25 mouse cellular contexts compared by ENCODE assay signal in the genomic region with DNA sequence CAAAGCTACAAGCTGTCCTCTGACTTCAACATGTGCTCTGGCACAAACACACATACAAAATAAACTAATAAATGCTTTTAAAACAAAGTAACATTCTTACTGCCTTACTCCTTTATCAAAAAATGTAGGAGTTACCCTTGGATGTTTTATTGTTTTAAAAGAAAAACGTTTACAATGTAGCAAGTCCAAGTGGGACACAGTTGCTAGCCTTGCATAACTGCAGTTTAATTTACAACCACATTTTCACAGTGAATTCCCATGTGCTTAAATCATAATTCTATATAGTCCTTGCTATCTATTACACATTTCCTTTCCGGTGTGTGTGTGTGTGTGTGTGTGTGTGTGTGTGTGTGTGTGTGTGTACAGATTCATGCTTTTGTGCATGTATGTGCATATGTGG. TPM values are rescaled to one million over a fixed set of nuclear protein-coding genes. Genes with fewer than 3 reads are reported as not detected.
A peak's percentile ranks its signal among the peaks of the same experiment; 100 is the strongest.
DNase-seq lines count a peak whose midpoint lies in the region; ATAC-seq and TF ChIP-seq lines count a peak whose summit lies in the region.
"Had no signal": no experiment of that assay in that cellular context is flagged by ENCODE, and none has a peak within 500 bp of the region (broad histone marks: within the 10 kb centered on the region; RNA-seq: fewer than 3 reads in every experiment).

No protein-coding gene starts in this region.

- no peak overlapping the region for H3K9ac ChIP-seq in forebrain, embryonic 15.5 days (replicated peaks)
- H3K9ac ChIP-seq in kidney, postnatal 0 days (ENCODE audit: low read depth, low read length) = no peak overlapping the region
- no peak overlapping the region for H3K9ac ChIP-seq in midbrain, embryonic 15.5 days
- H3K9ac ChIP-seq: hindbrain, embryonic 15.5 days; intestine, embryonic 15.5 days; stomach, embryonic 15.5 days had no signal

- H3K79me2 ChIP-seq in macrophage (ENCODE audit: inconsistent target) = peaks cover 32% of the 10 kb centered on the region

- no peak for ATAC-seq in forebrain, embryonic 15.5 days (replicated peaks)
- no peak for ATAC-seq in kidney, postnatal 0 days (replicated peaks; ENCODE audit: low FRiP score, low read depth)
- ATAC-seq in midbrain, embryonic 15.5 days (replicated peaks) = no peak
- ATAC-seq: CD4-positive, CD25-positive, alpha-beta regulatory T cell, adult 4 months; forebrain, embryonic 16.5 days; intestine, embryonic 15.5 days; midbrain, embryonic 16.5 days had no signal

- no peak for TF ChIP-seq CTCF in kidney, postnatal 0 days (IDR thresholded peaks at IDR 0.05; ENCODE audit: low read depth)
- TF ChIP-seq CTCF in embryonic fibroblast, embryonic 13.5 days (IDR thresholded peaks at IDR 0.05; ENCODE audit: borderline replicate concordance, insufficient read depth, low read length) = no peak

- 0 out of 2 replicates have a peak, but pooled peaks cover 3% of the 10 kb centered on the region for H3K9me3 ChIP-seq in forebrain, embryonic 10.5 days
- H3K9me3 ChIP-seq in forebrain, embryonic 15.5 days = no peaks in the 10 kb centered on the region
- H3K9me3 ChIP-seq in kidney, postnatal 0 days (replicated peaks; ENCODE audit: low read length) = no peaks in the 10 kb centered on the region
- no peaks in the 10 kb centered on the region for H3K9me3 ChIP-seq in midbrain, embryonic 15.5 days
- H3K9me3 ChIP-seq: hindbrain, embryonic 15.5 days; intestine, embryonic 15.5 days; stomach, embryonic 15.5 days had no signal

- no peaks in the 10 kb centered on the region for H3K36me3 ChIP-seq in forebrain, embryonic 10.5 days (replicated peaks)
- H3K36me3 ChIP-seq in forebrain, embryonic 15.5 days = no peaks in the 10 kb centered on the region
- no peaks in the 10 kb centered on the region for H3K36me3 ChIP-seq in kidney, postnatal 0 days (ENCODE audit: insufficient read depth, low read length)
- no peaks in the 10 kb centered on the region for H3K36me3 ChIP-seq in macrophage (ENCODE audit: inconsistent target)
- H3K36me3 ChIP-seq in midbrain, embryonic 15.5 days (replicated peaks) = peaks cover 4% of the 10 kb centered on the region; the same call in 1 of the 2 replicates
- H3K36me3 ChIP-seq: intestine, embryonic 15.5 days; stomach, embryonic 15.5 days had no signal

- H3K27me3 ChIP-seq in forebrain, embryonic 10.5 days (ENCODE audit: poor library complexity, severe bottlenecking) = no peaks in the 10 kb centered on the region
- H3K27me3 ChIP-seq in forebrain, embryonic 15.5 days = no peaks in the 10 kb centered on the region
- no peaks in the 10 kb centered on the region for H3K27me3 ChIP-seq in kidney, postnatal 0 days (ENCODE audit: insufficient read depth, low read length)
- no peaks in the 10 kb centered on the region for H3K27me3 ChIP-seq in midbrain, embryonic 15.5 days (replicated peaks)
- H3K27me3 ChIP-seq: hindbrain, embryonic 15.5 days; intestine, embryonic 15.5 days; stomach, embryonic 15.5 days had no signal

- TF ChIP-seq POLR2A in embryonic fibroblast, embryonic 13.5 days (IDR thresholded peaks at IDR 0.05; ENCODE audit: low read depth, low read length) = no peak

- no peak for DNase-seq in forebrain, embryonic 10.5 days (ENCODE audit: extremely low spot score, low spot score)
- peak; percentile 72 for DNase-seq in kidney, postnatal 0 days (ENCODE audit: low spot score)
- no peak for DNase-seq in kidney, postnatal 36 days
- DNase-seq in embryo, embryonic 9.5 days (ENCODE audit: extremely low spot score) = no peak
- DNase-seq: cerebellum, adult 9-11 months; kidney, postnatal 14 days; liver; lung, adult 18-20 months; lung, postnatal 14 days; right cerebral cortex, postnatal 14 days; thymus, adult 18-20 months; thymus, postnatal 4 days had no signal

- WGBS in forebrain, embryonic 10.5 days = 86% methylated on average over 2 of the region's 2 CpGs
- WGBS in forebrain, embryonic 15.5 days = 73% methylated on average over 2 of the region's 2 CpGs
- WGBS in kidney, postnatal 0 days = 35% methylated on average over 2 of the region's 2 CpGs
- WGBS in macrophage (ENCODE audit: missing documents) = 50% methylated on average over 1 of the region's 2 CpGs
- 88% methylated on average over 2 of the region's 2 CpGs for WGBS in midbrain, embryonic 15.5 days

- peaks cover 17% of the 10 kb centered on the region for H3K4me1 ChIP-seq in forebrain, embryonic 10.5 days
- H3K4me1 ChIP-seq in forebrain, embryonic 15.5 days = no peaks in the 10 kb centered on the region
- peaks cover 14% of the 10 kb centered on the region for H3K4me1 ChIP-seq in kidney, postnatal 0 days (replicated peaks; ENCODE audit: insufficient read depth, low read length)
- H3K4me1 ChIP-seq in embryonic fibroblast, embryonic 13.5 days (ENCODE audit: control insufficient read depth, insufficient read depth, low read length) = peaks cover 20% of the 10 kb centered on the region
- H3K4me1 ChIP-seq in midbrain, embryonic 15.5 days = no peaks in the 10 kb centered on the region
- H3K4me1 ChIP-seq: hindbrain, embryonic 15.5 days; intestine, embryonic 15.5 days; stomach, embryonic 15.5 days had no signal

- 0 out of 2 replicates have a peak overlapping the region, but pooled peaks have one; percentile 68 for H3K27ac ChIP-seq in forebrain, embryonic 10.5 days
- H3K27ac ChIP-seq in forebrain, embryonic 15.5 days (replicated peaks) = no peak overlapping the region
- no peak overlapping the region; the same call in 1 of the 2 replicates for H3K27ac ChIP-seq in kidney, postnatal 0 days
- peak overlapping the region; percentile 88 for H3K27ac ChIP-seq in embryonic fibroblast, embryonic 13.5 days (ENCODE audit: insufficient read depth, low read length)
- H3K27ac ChIP-seq in macrophage = peak overlapping the region; percentile 97
- H3K27ac ChIP-seq in midbrain, embryonic 15.5 days = no peak overlapping the region
- H3K27ac ChIP-seq: hindbrain, embryonic 15.5 days; intestine, embryonic 15.5 days; left cerebral cortex, adult 2 months; stomach, embryonic 15.5 days had no signal

- no peak overlapping the region for H3K4me3 ChIP-seq in forebrain, embryonic 10.5 days
- no peak overlapping the region for H3K4me3 ChIP-seq in forebrain, embryonic 15.5 days
- H3K4me3 ChIP-seq in kidney, postnatal 0 days (replicated peaks; ENCODE audit: low read depth, low read length) = no peak overlapping the region
- H3K4me3 ChIP-seq in embryonic fibroblast, embryonic 13.5 days (ENCODE audit: insufficient read depth, low read length) = no peak overlapping the region
- no peak overlapping the region for H3K4me3 ChIP-seq in macrophage (ENCODE audit: inconsistent target)
- H3K4me3 ChIP-seq in midbrain, embryonic 15.5 days = no peak overlapping the region
- H3K4me3 ChIP-seq: hindbrain, embryonic 15.5 days; intestine, embryonic 15.5 days; left cerebral cortex, adult 2 months; stomach, embryonic 15.5 days had no signal

- no peak overlapping the region for H3K4me2 ChIP-seq in forebrain, embryonic 15.5 days (replicated peaks)
- H3K4me2 ChIP-seq in kidney, postnatal 0 days (ENCODE audit: low read length) = no peak overlapping the region
- H3K4me2 ChIP-seq in midbrain, embryonic 15.5 days = no peak overlapping the region
- H3K4me2 ChIP-seq: heart, embryonic 11.5 days; hindbrain, embryonic 15.5 days; intestine, embryonic 15.5 days; stomach, embryonic 15.5 days had no signal

RNA-seq across cellular contexts. Expression of a gene that starts 57.3 kb away (rescaled TPM):
- 0.55 and 0.60 TPM in 2 replicates for polyA plus RNA-seq in forebrain, embryonic 10.5 days (2016; fragmentation: Nextera tagmentation; extraction: Ambion mirVana)
- 2.6 TPM in 2 replicates for polyA plus RNA-seq in forebrain, embryonic 15.5 days (2015; fragmentation: Nextera tagmentation; extraction: Ambion mirVana)
- polyA plus RNA-seq in kidney, postnatal 0 days (2015; fragmentation: Nextera tagmentation; extraction: Ambion mirVana) = 0.30 and 0.36 TPM in 2 replicates
- polyA plus RNA-seq in embryonic fibroblast, embryonic 13.5 days (2011; ENCODE audit: insufficient read length, low read depth, missing spikeins) = 0.74 and 1.9 TPM in 2 replicates
- 1 to 10 TPM in 6 of 26 experiments, under 1 TPM in 16, not detected in 4; 0.29 to 3.2 (median 0.78) TPM for total RNA-seq in macrophage (2018; cell fraction: chromatin; rRNA removed)
- total RNA-seq in macrophage (2018; cell fraction: cytosol; rRNA removed) = 1 to 10 TPM in 18 of 26 experiments, under 1 TPM in 8; 0.53 to 2.4 (median 1.3) TPM
- 1 to 10 TPM in 7 of 26 experiments, under 1 TPM in 17, not detected in 2; 0.30 to 2.7 (median 0.79) TPM for total RNA-seq in macrophage (2018; cell fraction: nucleus; rRNA removed)
- polyA plus RNA-seq in macrophage (2018) = 1.0 to 2.7 TPM (median 1.7 TPM) in 3 replicates
- 7.3 and 8.9 TPM in 2 replicates for polyA plus RNA-seq in midbrain, embryonic 15.5 days (2015; fragmentation: Nextera tagmentation; extraction: Ambion mirVana)
- total RNA-seq: neutrophil, adult 5-6 weeks had no signal

Comparison
In these comparisons a context has a peak if more than half of its experiments do, and no peak if none do; other contexts are left out.
1. H3K27ac ChIP-seq: peak in forebrain, embryonic 10.5 days (single experiment), embryonic fibroblast, embryonic 13.5 days (single experiment) and macrophage (single experiment); none in forebrain, embryonic 15.5 days (single experiment), kidney, postnatal 0 days (single experiment) and midbrain, embryonic 15.5 days (single experiment).